Mouse (Mus musculus) small intestine, adult 2 months (tissue): ENCODE measurements around the gene Lgr4. TPM values are rescaled to one million over a fixed set of nuclear protein-coding genes. Genes with fewer than 3 reads are reported as not detected.
"Not testable (repeated sequence)": the region's sequence is repeated elsewhere in the genome, so short reads cannot be mapped to it uniquely, and the experiment has no call there.

ENCODE experiments used
- H3K27ac ChIP-seq: fragments of 200-500 bp; 2 replicates; pipeline ENCODE4 v1.5.1; 2012; ENCODE audit warnings: low read depth, low read length, control low read depth, inconsistent platforms; ENCODE audit not compliant: insufficient read depth
- H3K27me3 ChIP-seq: fragments of 200-500 bp; 2 replicates; pipeline ENCODE4 v1.6.1; 2012; ENCODE audit warnings: mild to moderate bottlenecking, moderate library complexity, low read length, inconsistent platforms; ENCODE audit not compliant: control insufficient read depth, insufficient read depth
- H3K36me3 ChIP-seq: fragments of 200-500 bp; 2 replicates; pipeline ENCODE4 v1.6.1; 2012; ENCODE audit warnings: mild to moderate bottlenecking, low read length, control low read depth, inconsistent platforms; ENCODE audit not compliant: control insufficient read depth, insufficient read depth
- H3K4me1 ChIP-seq: fragments of 200-500 bp; 2 replicates; pipeline ENCODE4 v1.6.1; 2012; ENCODE audit warnings: low read length, inconsistent platforms, mixed read lengths; ENCODE audit not compliant: control insufficient read depth, insufficient read depth, insufficient read length
- H3K4me3 ChIP-seq: fragments of 200-500 bp; 2 replicates; pipeline ENCODE4 v1.5.1; 2012; ENCODE audit warnings: low read depth, mild to moderate bottlenecking, control low read depth, inconsistent platforms, low read length, moderate library complexity
- CTCF ChIP-seq: fragments of 200-500 bp; IDR thresholded peaks from 2 replicates; pipeline ENCODE4 v1.5.1; 2012; ENCODE audit warnings: low read depth, mild to moderate bottlenecking, control low read depth, inconsistent platforms, low read length, moderate library complexity, mixed read lengths; ENCODE audit not compliant: insufficient replicate concordance, insufficient read length; ENCODE audit errors: extremely low read depth
- POLR2A ChIP-seq: fragments of 200-500 bp; IDR thresholded peaks from 2 replicates; pipeline ENCODE4 v1.6.1; 2012; ENCODE audit warnings: low read depth, mild to moderate bottlenecking, control low read depth, inconsistent platforms, low read length, moderate library complexity
- WGBS: fragments of 180-500 bp; shearing (Covaris S2); methylation state at CpG from one replicate; pipeline ENCODE4 v1.1.7; 2018; 5-methylcytosine and 5-hydroxymethylcytosine counted together
- polyA plus RNA-seq: library from polyadenylated mRNA; depleted of rRNA; stranded (reverse); fragments of >200 nt; gene quantifications from 2 replicates; pipeline ENCODE4 v1.2.3, GENCODE M21; 2012; rRNA removed

Lgr4 gene
- 12.0 and 51.4 TPM in 2 replicates for polyA plus RNA-seq

DNA sequence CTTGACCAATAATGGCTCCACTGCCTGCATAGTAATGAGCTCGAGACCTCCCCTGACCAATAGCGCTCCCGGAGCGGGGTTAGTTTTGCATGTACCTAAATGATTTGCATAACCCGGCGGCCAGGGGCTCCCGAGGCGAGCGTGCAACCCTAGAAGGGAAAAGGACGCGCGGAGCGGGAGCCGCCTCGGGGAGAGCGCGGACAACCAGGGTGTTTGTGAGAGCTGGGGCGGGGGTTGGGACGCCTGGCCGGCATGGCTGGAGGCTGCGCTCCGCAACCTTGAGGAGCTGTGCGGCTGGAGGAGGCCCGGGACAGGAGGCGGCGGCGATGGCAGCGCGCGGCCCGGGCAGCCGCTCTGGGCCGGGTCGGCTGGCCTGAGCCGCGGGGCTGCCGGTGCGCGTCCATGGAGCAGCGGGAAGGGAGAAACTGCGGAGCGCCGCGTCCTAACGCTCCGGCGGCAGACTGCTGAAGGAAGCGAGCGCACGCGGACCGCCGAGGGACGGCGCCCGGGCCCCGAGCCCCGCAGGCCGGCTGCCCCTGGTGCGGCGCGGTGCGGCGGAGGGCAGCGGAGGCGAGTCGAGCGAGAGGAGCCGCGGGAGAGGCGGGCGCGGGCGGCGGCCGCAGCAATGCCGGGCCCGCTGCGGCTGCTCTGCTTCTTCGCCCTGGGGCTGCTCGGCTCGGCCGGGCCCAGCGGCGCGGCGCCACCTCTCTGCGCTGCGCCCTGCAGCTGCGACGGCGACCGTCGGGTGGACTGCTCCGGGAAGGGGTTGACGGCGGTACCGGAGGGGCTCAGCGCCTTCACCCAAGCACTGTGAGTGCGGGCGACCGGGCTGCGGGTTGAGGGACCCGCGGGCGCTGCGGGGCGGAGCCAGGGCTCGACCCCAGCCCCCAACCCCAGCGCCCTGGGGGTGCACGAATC is at the start of gene Lgr4:
Gene Lgr4, plus strand, starts transcription at position 152 of the 918 bp plus-strand sequence.
- H3K4me3 ChIP-seq: peak within 1 kb of the TSS; percentile 87
- H3K27ac ChIP-seq: peak within 1 kb of the TSS; percentile 73
- peaks cover 4% of the 10 kb centered on the region; the same call in 1 of the 2 replicates for H3K4me1 ChIP-seq
- H3K36me3 ChIP-seq: no peaks in the 10 kb centered on the region
- WGBS: under 1% methylated on average over 106 of the region's 111 CpGs
- no peaks in the 10 kb centered on the region for H3K27me3 ChIP-seq
- TF ChIP-seq CTCF: no peak
- peak; percentile 99 for TF ChIP-seq POLR2A

GRCm38 (mm10) chr2:109879429-109879828 is 38.0 kb upstream of the Lgr4 start:
- not testable (repeated sequence) for H3K36me3 ChIP-seq, H3K4me1 ChIP-seq, H3K4me3 ChIP-seq, H3K27ac ChIP-seq, H3K27me3 ChIP-seq
- WGBS: 61% methylated on average over 4 of the region's 4 CpGs

GRCm38 (mm10) chr2:109881111-109881510 is 36.3 kb upstream of the Lgr4 start:
- H3K4me3 ChIP-seq: no peak overlapping the region
- H3K4me1 ChIP-seq: peaks cover 3% of the 10 kb centered on the region; the same call in 1 of the 2 replicates
- no peaks in the 10 kb centered on the region for H3K36me3 ChIP-seq
- H3K27me3 ChIP-seq: no peaks in the 10 kb centered on the region
- peak overlapping the region; percentile 68 for H3K27ac ChIP-seq
- 16% methylated on average over 2 of the region's 2 CpGs for WGBS
- TF ChIP-seq CTCF: no peak
- no peak for TF ChIP-seq POLR2A

DNA sequence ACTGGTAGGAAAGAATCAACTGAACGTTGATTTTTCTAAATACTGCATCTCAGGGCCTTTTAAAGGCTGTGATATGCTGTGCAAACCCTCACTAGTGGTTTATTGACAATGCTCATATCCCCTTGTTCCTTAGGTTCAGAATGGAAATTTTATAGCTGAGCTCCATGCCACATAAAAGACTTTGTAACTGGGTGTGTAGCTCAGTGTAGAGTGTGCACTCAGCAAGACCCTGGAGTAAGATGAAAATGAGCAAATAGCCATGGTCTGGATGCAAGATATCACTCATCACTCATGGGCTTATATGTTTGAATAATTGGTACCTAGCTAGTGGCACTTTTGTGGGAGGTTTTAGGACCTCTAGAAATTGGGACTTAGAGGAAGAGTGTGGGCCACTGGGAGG is 35.8 kb upstream of the Lgr4 start:
- no peaks in the 10 kb centered on the region for H3K27me3 ChIP-seq
- H3K36me3 ChIP-seq: no peaks in the 10 kb centered on the region
- peak overlapping the region; percentile 68 for H3K27ac ChIP-seq
- TF ChIP-seq POLR2A (no peak), CTCF (no peak)
- WGBS: 23% methylated on average over 1 of the region's 1 CpGs
- H3K4me3 ChIP-seq: no peak overlapping the region
- peaks cover 3% of the 10 kb centered on the region; the same call in 1 of the 2 replicates for H3K4me1 ChIP-seq

DNA sequence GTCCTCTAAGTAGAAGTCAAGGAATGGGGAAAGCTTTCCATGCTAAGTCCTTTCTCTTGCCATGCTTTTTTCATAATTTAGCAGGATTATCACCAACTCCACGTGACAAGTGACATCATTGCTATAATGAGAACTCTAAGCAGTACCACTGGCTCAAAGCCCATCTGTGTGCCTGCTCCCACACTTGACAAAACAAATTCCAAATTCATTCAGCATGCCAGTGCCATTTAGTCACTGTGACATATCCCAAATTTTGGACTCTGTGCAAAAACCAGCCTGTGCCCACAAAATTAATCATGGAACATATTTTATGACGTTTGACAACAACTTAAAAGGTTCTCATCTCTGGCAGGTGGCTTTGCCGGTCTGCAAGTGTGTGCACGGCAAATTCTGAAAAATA is 33.3 kb upstream of the Lgr4 start:
- Histone ChIP-seq H3K27ac (no peak overlapping the region), H3K27me3 (no peaks in the 10 kb centered on the region), H3K36me3 (no peaks in the 10 kb centered on the region), H3K4me1 (peaks cover 3% of the 10 kb centered on the region; the same call in 1 of the 2 replicates), H3K4me3 (no peak overlapping the region)
- WGBS: 74% methylated on average over 4 of the region's 4 CpGs
- TF ChIP-seq POLR2A (no peak), CTCF (no peak)

DNA sequence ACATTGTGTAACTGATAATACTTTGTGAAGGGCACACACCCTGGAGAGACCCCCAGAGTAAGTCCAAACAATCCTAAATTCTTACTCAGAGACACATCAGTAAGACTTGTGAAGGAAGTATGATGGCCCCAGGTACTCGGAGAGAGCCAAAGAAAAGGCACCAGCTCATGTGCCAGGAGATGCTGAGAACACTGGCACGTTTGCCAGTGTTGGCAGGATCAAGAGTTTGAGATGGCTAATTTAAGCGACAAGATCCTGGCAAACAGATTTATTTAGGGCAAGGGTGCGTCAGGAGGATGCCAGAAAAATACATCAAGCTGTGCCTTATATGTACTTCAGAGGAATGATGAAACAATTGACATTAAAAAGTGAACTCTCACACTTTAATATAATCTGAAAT is 32.9 kb upstream of the Lgr4 start:
- Histone ChIP-seq H3K27me3 (no peaks in the 10 kb centered on the region), H3K27ac (no peak overlapping the region), H3K4me3 (no peak overlapping the region), H3K36me3 (no peaks in the 10 kb centered on the region), H3K4me1 (peaks cover 3% of the 10 kb centered on the region; the same call in 1 of the 2 replicates)
- TF ChIP-seq POLR2A (no peak), CTCF (no peak)
- WGBS: 76% methylated on average over 4 of the region's 4 CpGs

- Histone ChIP-seq H3K36me3 (peaks cover 7% of the 10 kb centered on the region), H3K4me1 (no peaks in the 10 kb centered on the region), H3K4me3 (peak overlapping the region; percentile 82; the same call in 1 of the 2 replicates), H3K27ac (no peak overlapping the region), H3K27me3 (no peaks in the 10 kb centered on the region)
- TF ChIP-seq POLR2A (no peak), CTCF (0 out of 2 replicates have a peak, but pooled peaks have one; percentile 28)
- WGBS: 37% methylated on average over 4 of the region's 4 CpGs
Measured at GRCm38 (mm10) chr2:109890068-109890467, 27.4 kb upstream of the Lgr4 start.
